Mouse (Mus musculus) ES-Bruce4 (cell line): ENCODE results near the gene Commd3.

Experiments
- CTCF ChIP-seq: IDR thresholded peaks from one replicate; pipeline ENCODE4 v1.8.1; 2011; ENCODE audit warnings: low read depth, low read length
- EP300 ChIP-seq: IDR thresholded peaks from 2 replicates; pipeline ENCODE4 v1.6.1; 2011; ENCODE audit warnings: low read depth, low read length; ENCODE audit not compliant: insufficient read depth
- POLR2A ChIP-seq: IDR thresholded peaks from one replicate; pipeline ENCODE4 v1.8.1; 2011; ENCODE audit warnings: low read length; ENCODE audit not compliant: insufficient read depth

DNA sequence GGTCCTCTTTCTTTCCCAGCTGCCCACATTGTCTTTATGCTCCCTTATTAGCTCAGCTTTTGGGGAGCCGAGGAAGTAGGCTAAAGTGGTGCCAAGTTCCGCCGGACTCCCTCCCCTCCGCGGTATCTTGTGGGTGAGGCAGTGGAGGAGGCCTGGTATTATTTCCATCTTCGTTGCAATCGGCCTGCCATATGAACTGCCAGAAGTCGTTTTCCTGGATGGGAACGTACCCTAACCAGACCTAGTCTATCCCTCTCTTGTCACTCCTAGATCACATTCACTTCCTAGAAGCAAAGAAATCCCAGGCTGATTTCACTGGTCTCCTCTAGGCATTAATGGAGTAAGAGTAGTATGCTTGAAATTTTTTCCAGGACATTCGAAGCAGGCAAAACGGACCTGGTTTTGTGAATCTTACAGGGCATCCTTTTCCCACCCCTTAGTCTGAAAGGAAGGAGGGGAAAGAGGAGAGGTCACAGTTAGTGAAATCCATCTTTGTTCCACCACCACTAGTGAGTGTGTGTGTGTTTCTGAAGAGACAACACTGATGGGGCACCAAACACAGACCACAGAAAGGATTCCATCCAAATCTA, 27.3 kb downstream of the Commd3 start:
- TF ChIP-seq CTCF, result no peak
- no peak for TF ChIP-seq EP300
- TF ChIP-seq POLR2A, result no peak
